Mouse (Mus musculus) right cerebral cortex, postnatal 25 days (tissue): ENCODE data around the gene En1.

Experiments used
- DNase-seq: peaks from one replicate; pipeline ENCODE4 v3.0.0; 2022

The En1 gene

DNA sequence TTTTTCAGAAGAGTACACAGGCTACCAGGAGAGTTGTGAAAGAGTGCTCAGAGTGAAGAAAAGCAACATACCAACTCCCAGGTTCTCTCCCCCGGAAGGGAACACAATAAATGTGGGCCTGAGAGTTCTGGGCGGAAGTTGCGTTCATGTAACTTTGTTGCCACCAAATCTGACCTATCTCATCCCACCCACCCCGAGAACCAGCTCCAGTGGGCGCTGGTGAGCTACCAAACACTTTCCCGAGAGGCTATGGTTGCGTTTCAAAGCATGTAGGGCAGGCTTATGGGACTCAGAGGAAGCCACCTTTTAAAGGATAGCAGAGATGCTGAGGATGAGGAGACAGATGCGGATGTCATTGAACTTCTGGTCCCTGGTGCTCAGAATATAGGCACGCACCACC, 26.6 kb downstream of the En1 start:
- no peak for DNase-seq

DNA sequence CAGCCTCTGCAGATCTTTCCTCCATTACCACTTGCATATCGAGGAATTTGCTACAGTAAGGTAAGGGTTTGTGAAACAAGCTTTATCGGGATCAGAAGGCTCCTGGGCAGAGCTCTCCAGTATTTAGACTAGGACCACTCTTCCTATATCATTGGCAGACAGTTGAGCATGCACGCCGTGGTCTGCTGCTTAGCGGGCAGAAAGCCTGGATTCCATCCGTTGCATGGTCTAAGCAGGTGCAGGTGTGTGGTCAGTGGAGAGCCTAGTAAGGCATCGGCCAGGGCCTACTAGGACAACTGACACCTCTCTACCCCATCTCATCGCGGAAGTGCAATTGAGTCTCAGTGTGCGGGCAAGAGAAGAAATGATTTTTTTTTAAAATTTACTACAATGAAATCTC, 41.2 kb downstream of the En1 start:
- no peak for DNase-seq

DNA sequence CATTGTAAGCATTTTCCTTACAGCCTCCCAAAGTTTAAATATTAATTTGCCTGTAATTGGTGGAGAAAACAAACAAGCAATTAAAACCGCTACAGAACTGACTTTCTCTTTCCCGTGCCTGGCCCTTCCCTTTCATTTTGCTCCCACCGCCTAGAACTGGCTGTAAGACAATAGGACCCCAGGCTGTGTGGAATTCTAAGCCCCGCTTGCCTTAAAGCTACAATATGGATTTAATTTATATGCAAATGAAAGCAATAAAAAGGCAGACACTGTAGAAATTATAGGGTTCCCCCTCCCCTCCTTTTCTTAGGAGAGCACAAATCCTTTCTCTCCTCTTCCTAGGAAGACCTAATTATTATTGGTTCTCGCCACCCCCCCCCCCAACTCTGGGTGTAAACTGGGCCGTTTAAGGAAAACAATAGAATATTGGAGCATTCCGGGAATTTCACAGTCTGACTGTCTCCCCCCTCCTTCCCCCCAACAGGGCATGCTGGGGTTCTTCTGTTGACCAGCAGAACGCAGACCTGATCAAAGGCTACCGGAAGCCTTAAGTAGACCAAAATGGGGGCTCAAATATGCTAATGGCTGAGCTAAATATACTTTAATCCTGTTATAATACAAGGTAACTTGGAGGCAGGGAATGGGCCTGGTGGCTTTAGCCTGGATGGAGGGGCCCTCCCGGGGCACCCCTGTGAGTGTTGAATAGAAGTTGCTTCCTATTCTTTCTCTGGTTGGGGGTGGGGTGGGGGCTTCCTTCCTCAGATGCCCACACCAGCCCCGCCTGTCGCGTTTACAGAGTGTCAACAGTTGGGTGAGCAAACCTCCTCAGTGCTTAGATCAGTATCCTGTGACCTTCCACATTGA, 41.9 kb downstream of the En1 start:
- no peak for DNase-seq

DNA sequence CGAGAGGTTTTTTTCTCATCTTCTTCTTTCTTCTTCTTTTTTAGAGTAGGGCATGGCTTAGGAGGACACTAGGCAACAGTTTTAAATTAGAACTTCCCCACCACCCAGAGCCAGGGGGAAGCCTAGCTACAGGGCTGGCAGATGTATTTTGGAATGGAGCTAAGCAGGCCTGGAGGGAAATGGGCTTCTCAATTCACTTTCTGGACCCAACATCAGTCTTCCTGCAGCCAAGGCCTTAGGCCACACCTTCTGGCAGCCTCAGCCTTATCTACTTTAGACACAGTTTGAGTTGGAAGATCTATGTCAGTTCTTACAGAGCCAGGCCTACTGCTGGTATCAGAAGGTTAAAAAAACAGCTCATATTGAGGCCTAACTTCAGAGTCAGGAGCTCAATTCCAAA, 42.5 kb downstream of the En1 start:
- no peak for DNase-seq

DNA sequence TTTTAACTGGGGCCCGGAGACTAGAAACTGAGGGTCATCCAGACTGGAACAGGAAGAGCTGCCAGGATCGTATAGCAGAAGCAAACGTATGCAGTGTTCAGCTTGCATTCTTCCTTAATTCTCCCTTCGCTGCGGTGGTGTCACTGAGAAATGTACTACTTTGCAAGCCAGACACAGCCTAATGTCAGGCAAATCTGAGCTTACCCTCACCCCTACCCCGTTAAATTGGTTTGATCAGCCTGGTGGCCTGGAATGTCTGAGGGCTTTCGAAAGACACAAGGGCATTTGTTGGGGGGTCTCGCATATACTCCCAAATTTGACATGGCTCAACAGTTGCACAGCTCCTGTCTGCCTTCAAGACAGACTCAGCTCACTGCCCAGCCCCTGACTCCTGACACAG, 47.9 kb downstream of the En1 start:
- DNase-seq = no peak

DNA sequence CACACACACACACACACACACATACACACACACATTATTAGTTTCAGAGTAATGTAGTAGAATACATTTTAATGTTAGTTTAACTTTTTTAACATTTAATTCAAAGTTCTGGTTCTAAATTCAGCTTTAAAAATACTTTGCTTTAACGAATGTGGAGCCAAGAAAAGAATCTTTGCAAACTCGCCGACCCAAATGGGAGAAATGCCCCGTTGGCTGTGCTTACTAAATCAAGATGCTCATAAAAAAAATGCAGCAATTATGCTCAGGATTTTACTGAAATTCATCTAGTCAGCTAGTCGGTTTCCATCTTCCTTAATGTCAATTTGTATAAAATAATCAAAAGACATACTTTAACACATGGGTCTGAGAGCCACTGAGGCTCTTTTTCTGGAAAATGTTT, 49.8 kb downstream of the En1 start:
- DNase-seq = no peak

DNA sequence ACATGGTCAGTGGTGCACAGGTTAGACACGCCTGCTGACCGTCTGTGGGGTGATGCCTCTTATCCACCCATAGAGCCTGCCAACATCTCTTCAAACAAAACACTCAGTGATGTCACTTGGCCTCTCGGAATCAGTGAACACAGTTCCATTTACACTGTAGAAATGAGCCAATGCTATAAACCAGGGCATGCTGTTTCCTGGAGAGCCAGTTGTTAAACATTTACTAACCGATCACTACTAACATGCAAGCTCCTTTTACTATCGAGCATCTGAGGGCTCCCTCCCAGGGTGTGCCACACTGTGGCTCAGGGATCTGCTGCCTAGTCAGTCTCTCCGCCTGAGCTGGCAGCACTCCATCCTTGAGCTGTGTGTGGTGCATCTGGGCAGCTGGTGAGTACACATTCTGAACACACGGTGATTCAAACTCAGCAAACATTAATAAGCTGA, 52.8 kb downstream of the En1 start:
- DNase-seq = peak; percentile 44
